Mouse (Mus musculus) embryonic facial prominence, embryonic 13.5 days (tissue): ENCODE results near the gene Glra3. TPM values are rescaled to one million over a fixed set of nuclear protein-coding genes. Genes with fewer than 3 reads are reported as not detected.

ENCODE experiments used
- ATAC-seq: fragments of 200-750 bp; cut with Nextera tagmentation; 2 replicates; pipeline ENCODE4 v1.8.0; 2017; ENCODE audit warnings: low read depth; ENCODE audit not compliant: insufficient number of reproducible peaks, insufficient read depth, low FRiP score, low TSS enrichment
- H3K27ac ChIP-seq: fragments of 300-500 bp; sonication (generic); 2 replicates; pipeline ENCODE4 v1.5.1; 2015; ENCODE audit warnings: moderate library complexity, mild to moderate bottlenecking, inconsistent platforms
- H3K27me3 ChIP-seq: fragments of 300-500 bp; sonication (generic); 2 replicates; pipeline ENCODE4 v1.6.1; 2015; ENCODE audit warnings: mild to moderate bottlenecking, inconsistent platforms
- H3K36me3 ChIP-seq: fragments of 300-500 bp; sonication (generic); 2 replicates; pipeline ENCODE4 v1.6.1; 2015; ENCODE audit warnings: mild to moderate bottlenecking, inconsistent platforms
- H3K4me1 ChIP-seq: fragments of 300-500 bp; sonication (generic); 2 replicates; pipeline ENCODE4 v1.6.1; 2015; ENCODE audit warnings: inconsistent platforms
- H3K4me2 ChIP-seq: fragments of 300-500 bp; sonication (generic); 2 replicates; pipeline ENCODE4 v1.6.1; 2015; ENCODE audit warnings: moderate library complexity, mild to moderate bottlenecking, inconsistent platforms
- H3K4me3 ChIP-seq: fragments of 300-500 bp; sonication (generic); 2 replicates; pipeline ENCODE4 v1.5.1; 2015; ENCODE audit warnings: mild to moderate bottlenecking, inconsistent platforms
- H3K9ac ChIP-seq: fragments of 300-500 bp; sonication (generic); 2 replicates; pipeline ENCODE4 v1.6.1; 2015; ENCODE audit warnings: mild to moderate bottlenecking, inconsistent platforms
- H3K9me3 ChIP-seq: fragments of 300-500 bp; sonication (generic); 2 replicates; pipeline ENCODE4 v1.6.1; 2016; ENCODE audit warnings: inconsistent platforms
- WGBS: fragments of 180-500 bp; shearing (Covaris S2); methylation state at CpG from one replicate; pipeline ENCODE4 v1.1.7; 2015; ENCODE audit warnings: mixed read lengths; 5-methylcytosine and 5-hydroxymethylcytosine counted together
- polyA plus RNA-seq: library from polyadenylated mRNA; unstranded; fragments of >200 nt; fragmentation: Nextera tagmentation; extraction: Ambion mirVana; gene quantifications from 2 replicates; pipeline ENCODE4 v1.2.1, GENCODE M21; 2015

Glra3 gene
- polyA plus RNA-seq, 1 experiment from 2014 or later: 0.28 TPM

GRCm38 (mm10) chr8:56150697-56151096 is 210.4 kb downstream of the Glra3 start:
- ATAC-seq: no peak
- Histone ChIP-seq H3K4me1 (no peaks in the 10 kb centered on the region), H3K27ac (no peak overlapping the region), H3K4me3 (no peak overlapping the region), H3K36me3 (no peaks in the 10 kb centered on the region), H3K27me3 (no peaks in the 10 kb centered on the region), H3K4me2 (no peak overlapping the region), H3K9me3 (no peaks in the 10 kb centered on the region), H3K9ac (no peak overlapping the region)
- 72% methylated on average over 1 of the region's 1 CpGs for WGBS

- H3K4me2 ChIP-seq: no peak overlapping the region
- 72% methylated on average over 5 of the region's 5 CpGs for WGBS
- H3K27ac ChIP-seq: no peak overlapping the region
- ATAC-seq: no peak
- H3K9me3 ChIP-seq: no peaks in the 10 kb centered on the region
- H3K9ac ChIP-seq: no peak overlapping the region
- H3K27me3 ChIP-seq: no peaks in the 10 kb centered on the region
- H3K4me3 ChIP-seq: no peak overlapping the region
- no peaks in the 10 kb centered on the region for H3K4me1 ChIP-seq
- no peaks in the 10 kb centered on the region for H3K36me3 ChIP-seq
Measured at GRCm38 (mm10) chr8:56151574-56151973, 211.3 kb downstream of the Glra3 start.

DNA sequence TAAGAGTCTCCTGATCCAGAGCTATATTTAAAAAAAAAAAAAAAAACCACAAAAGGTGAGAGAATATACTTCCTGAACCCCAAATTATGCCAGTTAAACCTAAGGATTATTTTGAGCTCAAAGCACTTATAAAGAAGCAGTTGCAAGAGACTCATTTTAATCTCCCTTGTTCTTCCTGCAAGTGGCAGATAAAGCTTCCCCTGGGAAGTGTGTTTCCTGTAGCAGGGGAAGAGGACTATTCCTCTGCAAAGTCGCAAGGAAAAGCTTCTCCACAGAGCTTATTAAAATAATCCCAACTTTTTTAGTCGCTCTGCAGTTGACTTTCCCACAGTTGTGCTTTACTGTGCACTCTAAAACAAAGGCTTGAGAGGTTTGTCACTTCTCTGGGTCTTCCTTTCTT is 218.7 kb downstream of the Glra3 start:
- Histone ChIP-seq H3K9ac (no peak overlapping the region), H3K4me1 (no peaks in the 10 kb centered on the region), H3K27me3 (no peaks in the 10 kb centered on the region), H3K9me3 (no peaks in the 10 kb centered on the region), H3K4me3 (no peak overlapping the region), H3K27ac (no peak overlapping the region), H3K4me2 (no peak overlapping the region), H3K36me3 (no peaks in the 10 kb centered on the region)
- 31% methylated on average over 2 of the region's 2 CpGs for WGBS
- ATAC-seq: no peak

Other genes starting within 250 kb of the Glra3 start
- not detected in 2 replicates for gene Adam29, start 33.5 kb upstream of the Glra3 start, polyA plus RNA-seq